Mouse (Mus musculus) gastrocnemius, postnatal 25 days (tissue): Measurements from ENCODE around the gene Ifnz. TPM values are rescaled to one million over a fixed set of nuclear protein-coding genes. Genes with fewer than 3 reads are reported as not detected.
"Not testable (repeated sequence)": the region's sequence is repeated elsewhere in the genome, so short reads cannot be mapped to it uniquely, and the experiment has no call there.

Experiments used
- DNase-seq: peaks from one replicate; pipeline ENCODE4 v3.0.0; 2022
- total RNA-seq, 2 experiments: library from RNA; stranded (reverse); gene quantifications; 1 replicate in 1 of 2; 2 replicates in 1 of 2; pipeline ENCODE4 v1.2.3; 2021

Gene Ifnz
- total RNA-seq, 2 experiments from 2014 or later: not detected

- DNase-seq: peak; percentile 68
Observed at GRCm38 (mm10) chr4:88788402-88788801, 6.5 kb downstream of the Ifnz start, which contains the start of gene Gm13277. Gene Gm13277 (plus strand): TSS chr4:88788632.

- not testable (repeated sequence) for DNase-seq
Observed at GRCm38 (mm10) chr4:88791250-88791649, 9.3 kb downstream of the Ifnz start, which contains the start of gene Gm13278. Gene Gm13278 (plus strand): TSS chr4:88791550.

GRCm38 (mm10) chr4:88793936-88794675 is 12.2 kb downstream of the Ifnz start, which contains the start of gene Gm13275:
Gene Gm13275 (plus strand): TSS chr4:88794487.
- DNase-seq: peak; percentile 39

- not testable (repeated sequence) for DNase-seq
Observed at GRCm38 (mm10) chr4:88797097-88797496, 15.2 kb downstream of the Ifnz start, which contains the start of gene Gm13279. Gene Gm13279 (plus strand): TSS chr4:88797397.

GRCm38 (mm10) chr4:88799365-88799764 is 17.4 kb downstream of the Ifnz start, which contains the start of gene Gm13285:
Gene Gm13285 (plus strand): TSS chr4:88799665.
- not testable (repeated sequence) for DNase-seq

- not testable (repeated sequence) for DNase-seq
Observed at GRCm38 (mm10) chr4:88802954-88803353, 21.0 kb downstream of the Ifnz start, which contains the start of gene Gm13287. Gene Gm13287 (plus strand): TSS chr4:88803254.

- not testable (repeated sequence) for DNase-seq
Observed at GRCm38 (mm10) chr4:88805231-88805630, 23.3 kb downstream of the Ifnz start, which contains the start of gene Gm13288. Gene Gm13288 (plus strand): TSS chr4:88805531.

- peak; percentile 9 for DNase-seq
Observed at GRCm38 (mm10) chr4:88805761-88806160, 23.8 kb downstream of the Ifnz start.

GRCm38 (mm10) chr4:88815928-88816327 is 34.0 kb downstream of the Ifnz start, which contains the start of gene Ifna7:
Gene Ifna7 (plus strand): TSS chr4:88816228.
- DNase-seq: no peak

- DNase-seq: no peak
Observed at GRCm38 (mm10) chr4:88819659-88820058, 37.7 kb downstream of the Ifnz start, which contains the start of gene Ifna11. Gene Ifna11 (plus strand): TSS chr4:88819959.

- DNase-seq: no peak
Observed at GRCm38 (mm10) chr4:88822995-88823394, 41.1 kb downstream of the Ifnz start.

- DNase-seq: not testable (repeated sequence)
Observed at GRCm38 (mm10) chr4:88827116-88827515, 45.2 kb downstream of the Ifnz start, which contains the start of gene Ifna6. Gene Ifna6 (plus strand): TSS chr4:88827416.

GRCm38 (mm10) chr4:88830523-88830922 is 48.6 kb downstream of the Ifnz start:
- DNase-seq: no peak

Other genes with a start within 250 kb of the Ifnz start
- gene Ifna15, start 223.9 kb upstream of the Ifnz start, total RNA-seq: not detected
- gene Ifna14, start 210.3 kb upstream of the Ifnz start, total RNA-seq: not detected
- gene Ifna9, start 189.7 kb upstream of the Ifnz start, total RNA-seq: not detected
- not detected for gene Ifna12, start 178.8 kb upstream of the Ifnz start, total RNA-seq
- gene C87499, start 147.7 kb upstream of the Ifnz start, total RNA-seq: not detected
- gene Ifna13, start 137.7 kb upstream of the Ifnz start, total RNA-seq: not detected
- gene Ifna16, start 105.2 kb upstream of the Ifnz start, total RNA-seq: not detected
- not detected for gene Ifna2, start 98.2 kb upstream of the Ifnz start, total RNA-seq
- not detected for gene Ifnab, start 90.8 kb upstream of the Ifnz start, total RNA-seq
- gene Gm26566, start 60.3 kb upstream of the Ifnz start, total RNA-seq: under 1 TPM; 0.26 to 0.43 TPM
- gene Klhl9, start 59.7 kb upstream of the Ifnz start, total RNA-seq: 10 to 100 TPM; 45.1 to 47.2 TPM
- gene Gm13271, start 27.3 kb upstream of the Ifnz start, total RNA-seq: not detected
- not detected for gene Gm13283, start 22.0 kb upstream of the Ifnz start, total RNA-seq
- gene Gm13290, start 8.3 kb upstream of the Ifnz start, total RNA-seq: not detected
- gene Gm13289, start 5.2 kb upstream of the Ifnz start, total RNA-seq: not detected
- gene Gm13272, start 2.3 kb upstream of the Ifnz start, total RNA-seq: not detected
- gene Gm13276, start 3.6 kb downstream of the Ifnz start, total RNA-seq: not detected
- not detected for gene Gm13277, start 6.5 kb downstream of the Ifnz start, total RNA-seq
- gene Gm13278, start 9.4 kb downstream of the Ifnz start, total RNA-seq: not detected
- gene Gm13275, start 12.4 kb downstream of the Ifnz start, total RNA-seq: not detected
- not detected for gene Gm13279, start 15.3 kb downstream of the Ifnz start, total RNA-seq
- gene Gm13285, start 17.5 kb downstream of the Ifnz start, total RNA-seq: not detected
- not detected for gene Gm13287, start 21.1 kb downstream of the Ifnz start, total RNA-seq
- not detected for gene Gm13288, start 23.4 kb downstream of the Ifnz start, total RNA-seq
- not detected for gene Ifna7, start 34.1 kb downstream of the Ifnz start, total RNA-seq
- not detected for gene Ifna11, start 37.8 kb downstream of the Ifnz start, total RNA-seq
- not detected for gene Ifna6, start 45.3 kb downstream of the Ifnz start, total RNA-seq
- gene Ifna5, start 53.4 kb downstream of the Ifnz start, total RNA-seq: not detected
- not detected for gene Ifna4, start 59.7 kb downstream of the Ifnz start, total RNA-seq
- not detected for gene Ifna1, start 68.0 kb downstream of the Ifnz start, total RNA-seq
- not detected for gene Ifne, start 98.1 kb downstream of the Ifnz start, total RNA-seq